Mouse (Mus musculus): ENCODE data around the gene Polh.

- TF ChIP-seq POLR2A (IDR thresholded peaks at IDR 0.05; ENCODE audit: borderline replicate concordance, extremely low read depth, insufficient read depth, insufficient read length, poor library complexity, severe bottlenecking) (no peak), CTCF (IDR thresholded peaks at IDR 0.05; ENCODE audit: borderline replicate concordance, extremely low read depth, insufficient read depth, insufficient read length) (no peak)
Measured at GRCm38 (mm10) chr17:46161179-46161578, 41.3 kb downstream of the Polh start.
